In genomic region chr10:118470296-118470957, GRCm38 (mm10) we compare ENCODE assay signal across 17 mouse cellular contexts. TPM values are rescaled to one million over a fixed set of nuclear protein-coding genes. Genes with fewer than 3 reads are reported as not detected.
A peak's percentile ranks its signal among the peaks of the same experiment; 100 is the strongest.
DNase-seq lines count a peak whose midpoint lies in the region; ATAC-seq and TF ChIP-seq lines count a peak whose summit lies in the region.
"Had no signal": no experiment of that assay in that cellular context is flagged by ENCODE, and none has a peak within 500 bp of the region (broad histone marks: within the 10 kb centered on the region; RNA-seq: fewer than 3 reads in every experiment).

No protein-coding gene starts in this region.

- H3K27me3 ChIP-seq in hindbrain, embryonic 11.5 days (ENCODE audit: control insufficient read depth, insufficient read depth, low read length), result no peaks in the 10 kb centered on the region
- H3K27me3 ChIP-seq in hindbrain, embryonic 16.5 days (replicated peaks; ENCODE audit: control insufficient read depth, insufficient read depth, low read length), result no peaks in the 10 kb centered on the region
- H3K27me3 ChIP-seq: heart, embryonic 15.5 days; neural tube, embryonic 13.5 days had no signal

- no peaks in the 10 kb centered on the region for H3K4me1 ChIP-seq in hindbrain, embryonic 11.5 days (replicated peaks; ENCODE audit: control insufficient read depth, insufficient read depth, low read length)
- H3K4me1 ChIP-seq in hindbrain, embryonic 16.5 days (ENCODE audit: control insufficient read depth, insufficient read depth, low read depth, low read length), result no peaks in the 10 kb centered on the region
- H3K4me1 ChIP-seq: heart, embryonic 15.5 days; neural tube, embryonic 13.5 days had no signal

- no peak overlapping the region for H3K27ac ChIP-seq in left cerebral cortex, adult 2 months
- H3K27ac ChIP-seq in hindbrain, embryonic 11.5 days (ENCODE audit: low read depth, low read length), result no peak overlapping the region
- H3K27ac ChIP-seq in hindbrain, embryonic 16.5 days (ENCODE audit: low read depth, low read length), result no peak overlapping the region
- H3K27ac ChIP-seq: heart, embryonic 15.5 days; neural tube, embryonic 13.5 days had no signal

- no peak overlapping the region for H3K4me2 ChIP-seq in hindbrain, embryonic 11.5 days (replicated peaks; ENCODE audit: low read depth, low read length)
- H3K4me2 ChIP-seq in hindbrain, embryonic 16.5 days (ENCODE audit: low read length), result no peak overlapping the region
- H3K4me2 ChIP-seq: heart, embryonic 15.5 days; neural tube, embryonic 13.5 days had no signal

- no peak overlapping the region for H3K4me3 ChIP-seq in left cerebral cortex, adult 2 months
- H3K4me3 ChIP-seq in hindbrain, embryonic 11.5 days (ENCODE audit: low read depth, low read length), result no peak overlapping the region
- no peak overlapping the region for H3K4me3 ChIP-seq in hindbrain, embryonic 16.5 days (ENCODE audit: low read length)
- H3K4me3 ChIP-seq: heart, embryonic 15.5 days; neural tube, embryonic 13.5 days had no signal

- H3K9ac ChIP-seq in hindbrain, embryonic 11.5 days (ENCODE audit: low read depth, low read length), result no peak overlapping the region
- H3K9ac ChIP-seq in hindbrain, embryonic 16.5 days (ENCODE audit: low read depth, low read length), result no peak overlapping the region
- H3K9ac ChIP-seq: heart, embryonic 15.5 days; neural tube, embryonic 13.5 days had no signal

- intact Hi-C loops in left cerebral cortex, adult 2 months (cut with DNase I), result no loop called here

- TF ChIP-seq CTCF in left cerebral cortex, adult 2 months (IDR thresholded peaks at IDR 0.05), result no peak

- peak; percentile 22 to 53 for DNase-seq in left cerebral cortex, adult 2 months (ENCODE audit: extremely low spot score in 1 of 2, low spot score in 2 of 2)
- DNase-seq in left cerebral cortex, adult 11 months (ENCODE audit: low spot score), result no peak
- DNase-seq in CD4-positive helper T cell, adult 2 months (ENCODE audit: low read depth, low spot score), result peak; percentile 60
- DNase-seq in frontal cortex, postnatal 36 days (ENCODE audit: low spot score in 2 of 2), result peak; percentile 43 to 55
- no peak for DNase-seq in hindbrain, embryonic 11.5 days (ENCODE audit: low spot score)
- no peak for DNase-seq in adrenal gland, postnatal 14 days
- DNase-seq: adrenal gland, adult 8-10 months; cerebellum, adult 9-10 months; kidney, adult 11 months; spleen, adult 18-20 months had no signal

- H3K36me3 ChIP-seq in hindbrain, embryonic 11.5 days (ENCODE audit: control insufficient read depth, insufficient read depth, low read length), result no peaks in the 10 kb centered on the region
- H3K36me3 ChIP-seq in hindbrain, embryonic 16.5 days (ENCODE audit: control insufficient read depth, insufficient read depth, low read length), result no peaks in the 10 kb centered on the region
- H3K36me3 ChIP-seq: heart, embryonic 15.5 days; neural tube, embryonic 13.5 days had no signal

- H3K9me3 ChIP-seq in hindbrain, embryonic 11.5 days (ENCODE audit: control insufficient read depth, low read length), result no peaks in the 10 kb centered on the region
- no peaks in the 10 kb centered on the region for H3K9me3 ChIP-seq in hindbrain, embryonic 16.5 days (ENCODE audit: control insufficient read depth, low read length)
- H3K9me3 ChIP-seq: heart, embryonic 15.5 days; neural tube, embryonic 13.5 days had no signal

- ATAC-seq in neutrophil, adult 5-6 weeks (ENCODE audit: extremely low read depth, insufficient number of reproducible peaks, low FRiP score, poor library complexity, severe bottlenecking), result peak; percentile 53
- no peak for ATAC-seq in hindbrain, embryonic 11.5 days (ENCODE audit: low FRiP score)
- no peak for ATAC-seq in hindbrain, embryonic 16.5 days

- WGBS in hindbrain, embryonic 11.5 days, result 76% methylated on average over 13 of the region's 13 CpGs
- WGBS in hindbrain, embryonic 16.5 days, result 70% methylated on average over 13 of the region's 13 CpGs

RNA-seq across cellular contexts. Expression of gene Ifng, which starts 29.6 kb away (rescaled TPM):
- not detected for total RNA-seq in left cerebral cortex, adult 2 months (2021)
- 0.49 and 0.58 TPM in 2 replicates for total RNA-seq in neutrophil, adult 5-6 weeks (2017)
- not detected in 2 replicates for polyA plus RNA-seq in hindbrain, embryonic 11.5 days (2014; fragmentation: Nextera tagmentation; extraction: Ambion mirVana)
- polyA plus RNA-seq in hindbrain, embryonic 16.5 days (2015; fragmentation: Nextera tagmentation; extraction: Ambion mirVana), result not detected in 2 replicates
- total RNA-seq in adrenal gland, postnatal 14 days (2021), result not detected in 2 replicates
- total RNA-seq: ES-E14; layer of hippocampus, postnatal 36 days had no signal
- polyA plus RNA-seq: heart, embryonic 15.5 days; liver, embryonic 16.5 days; neural tube, embryonic 13.5 days had no signal

Comparison
In these comparisons a context has a peak if more than half of its experiments do, and no peak if none do; other contexts are left out.
1. DNase-seq: peak in left cerebral cortex, adult 2 months (2 of 2), CD4-positive helper T cell, adult 2 months (single experiment) and frontal cortex, postnatal 36 days (2 of 2); none in left cerebral cortex, adult 11 months (single experiment), hindbrain, embryonic 11.5 days (single experiment) and adrenal gland, postnatal 14 days (single experiment).